Mouse (Mus musculus) retina, adult 2 months (tissue): Measurements from ENCODE around the gene 4930442H23Rik.
"Not testable (repeated sequence)": the region's sequence is repeated elsewhere in the genome, so short reads cannot be mapped to it uniquely, and the experiment has no call there.

Experiments
- DNase-seq: peaks from one replicate; pipeline ENCODE4 v3.0.0-alpha.2; 2012; ENCODE audit warnings: low read depth, low spot score

The 4930442H23Rik gene

DNA sequence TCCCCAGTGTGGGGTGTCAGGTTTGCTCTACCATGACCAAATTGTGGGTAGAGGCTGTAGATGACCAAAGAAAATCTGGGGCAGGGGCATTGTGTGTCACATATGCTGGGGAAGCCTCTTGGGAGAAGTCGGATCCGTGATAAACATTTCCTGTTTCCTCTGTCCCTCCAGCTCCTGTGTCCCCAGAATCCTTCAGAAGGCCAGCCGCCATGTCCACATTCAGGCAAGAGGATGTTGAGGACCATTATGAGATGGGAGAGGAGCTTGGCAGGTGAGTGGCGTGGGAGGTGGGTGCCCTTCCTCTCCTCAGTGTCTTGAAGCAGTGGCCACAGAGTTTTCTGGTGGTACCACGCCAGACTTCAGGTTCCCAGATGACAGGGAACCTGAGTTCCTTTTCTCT is at the start of gene 4930442H23Rik:
TSS of gene 4930442H23Rik (minus strand) at position 45 of the 400 bp plus-strand sequence.
- no peak for DNase-seq

DNA sequence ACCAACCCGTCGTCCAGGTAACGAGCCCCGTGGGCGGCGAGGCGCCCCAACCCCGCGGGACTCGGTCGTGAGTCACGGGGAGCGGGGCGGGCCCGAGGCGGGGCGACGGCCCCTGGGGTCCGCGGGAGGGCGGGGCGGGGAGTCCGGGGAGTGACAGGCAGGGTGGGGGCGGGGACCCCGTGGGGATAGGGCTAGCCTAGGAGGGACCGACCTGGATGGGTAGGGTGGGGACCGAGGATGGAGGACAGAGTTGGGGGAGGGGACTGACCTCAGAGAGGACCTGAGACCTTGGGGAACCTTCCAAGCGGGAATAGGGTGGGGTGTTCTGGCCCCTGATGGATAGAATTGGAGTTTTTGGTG is 49.6 kb upstream of the 4930442H23Rik start:
- no peak for DNase-seq

DNA sequence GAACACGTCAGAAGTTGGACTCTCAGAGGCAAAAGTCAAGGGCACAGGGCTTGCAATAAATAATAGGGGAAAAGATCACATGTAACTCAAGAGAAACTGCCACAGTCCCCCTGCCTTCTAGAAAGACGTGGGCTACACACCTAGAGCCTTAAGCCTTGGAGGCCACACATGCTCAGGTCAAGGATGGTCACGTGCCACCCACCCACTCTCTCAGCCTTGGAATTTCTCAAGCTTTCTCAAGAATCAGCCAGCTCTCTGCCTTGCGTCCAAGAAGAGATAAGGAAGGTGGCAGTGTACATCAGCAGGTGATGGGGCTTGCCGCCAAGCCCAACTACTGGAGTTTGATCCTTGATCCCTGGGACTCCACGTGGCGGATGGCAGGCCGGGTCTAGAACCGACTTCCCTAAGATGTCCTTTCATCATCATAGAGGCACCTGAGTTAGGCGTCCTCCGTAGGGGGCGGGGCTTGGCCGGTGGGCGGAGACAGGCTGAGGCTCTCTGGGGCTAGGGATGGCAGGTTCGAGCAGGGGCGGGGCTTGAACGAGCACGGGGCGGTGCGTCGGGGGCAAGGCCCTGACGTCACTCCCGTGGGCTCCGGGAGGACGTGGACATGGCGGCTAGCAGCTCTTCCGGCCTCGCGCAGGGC is 49.1 kb upstream of the 4930442H23Rik start, which contains the start of gene Zfr2:
TSS of gene Zfr2 (plus strand) at position 576 of the 646 bp plus-strand sequence.
- peak; percentile 74 for DNase-seq

DNA sequence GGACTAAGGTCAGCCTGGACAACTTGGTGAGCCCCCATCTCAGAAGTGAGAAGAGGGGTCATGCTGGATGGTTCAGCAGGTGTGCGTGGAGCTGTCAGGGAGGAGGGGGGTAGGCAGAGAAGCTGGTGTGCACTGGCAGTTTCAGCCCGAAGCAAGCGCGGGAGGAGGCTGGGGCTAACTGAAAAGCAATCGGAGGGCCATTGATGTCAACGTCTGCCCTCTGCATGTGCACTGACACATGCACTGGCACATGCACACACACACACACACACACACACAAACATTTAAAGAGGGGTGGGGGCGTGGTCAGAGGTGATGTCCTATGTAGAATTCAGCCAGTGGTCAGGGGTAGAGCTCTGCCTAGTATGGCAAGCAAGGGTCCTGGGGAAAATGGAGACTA is 47.8 kb upstream of the 4930442H23Rik start:
- DNase-seq = no peak

DNA sequence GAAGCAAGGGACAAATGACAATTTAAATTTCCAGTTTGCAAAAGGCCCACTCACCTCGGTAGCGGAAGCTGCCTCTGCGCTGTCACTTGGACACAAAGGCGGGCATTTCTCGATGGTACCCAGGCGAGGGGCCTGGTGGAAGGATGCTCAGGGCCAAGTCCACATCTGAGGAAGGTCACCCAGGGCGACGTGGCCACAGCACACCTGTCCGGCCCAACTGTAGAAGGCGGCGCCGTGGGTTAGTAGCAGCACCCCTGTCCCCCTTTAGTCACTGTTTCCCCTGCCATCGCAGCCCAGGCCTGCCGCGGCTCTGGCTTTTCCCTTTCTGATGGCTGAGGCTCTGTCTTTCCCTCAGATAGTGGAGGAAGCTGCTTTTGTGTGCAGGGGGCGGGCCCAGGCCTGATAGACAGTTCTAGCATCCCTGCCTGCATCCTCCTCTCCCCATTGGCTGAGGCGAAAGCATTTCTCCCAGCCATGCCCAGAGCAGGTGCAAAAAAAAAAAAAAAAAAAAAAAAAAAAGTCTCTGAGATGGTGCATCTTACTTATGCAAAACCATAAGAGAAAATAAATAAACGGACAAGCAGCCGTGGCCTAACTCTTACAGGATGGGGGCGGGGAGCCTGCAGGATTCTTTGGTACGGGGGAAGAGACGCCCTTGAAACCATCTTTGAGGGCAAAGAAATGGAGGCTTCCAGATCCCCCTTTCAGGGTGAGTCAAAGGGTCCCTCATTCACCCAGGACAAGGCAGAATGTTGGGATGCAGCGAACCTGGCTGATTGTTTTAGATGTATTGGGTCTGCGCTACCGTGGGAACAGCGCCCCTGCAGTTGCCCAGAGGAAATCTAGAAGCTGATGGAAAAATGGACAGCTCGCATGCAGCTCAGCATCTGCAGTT is 47.0 kb upstream of the 4930442H23Rik start, which contains the start of gene Atcay:
TSS of gene Atcay (minus strand) at position 396 of the 895 bp plus-strand sequence.
- DNase-seq = no peak

DNA sequence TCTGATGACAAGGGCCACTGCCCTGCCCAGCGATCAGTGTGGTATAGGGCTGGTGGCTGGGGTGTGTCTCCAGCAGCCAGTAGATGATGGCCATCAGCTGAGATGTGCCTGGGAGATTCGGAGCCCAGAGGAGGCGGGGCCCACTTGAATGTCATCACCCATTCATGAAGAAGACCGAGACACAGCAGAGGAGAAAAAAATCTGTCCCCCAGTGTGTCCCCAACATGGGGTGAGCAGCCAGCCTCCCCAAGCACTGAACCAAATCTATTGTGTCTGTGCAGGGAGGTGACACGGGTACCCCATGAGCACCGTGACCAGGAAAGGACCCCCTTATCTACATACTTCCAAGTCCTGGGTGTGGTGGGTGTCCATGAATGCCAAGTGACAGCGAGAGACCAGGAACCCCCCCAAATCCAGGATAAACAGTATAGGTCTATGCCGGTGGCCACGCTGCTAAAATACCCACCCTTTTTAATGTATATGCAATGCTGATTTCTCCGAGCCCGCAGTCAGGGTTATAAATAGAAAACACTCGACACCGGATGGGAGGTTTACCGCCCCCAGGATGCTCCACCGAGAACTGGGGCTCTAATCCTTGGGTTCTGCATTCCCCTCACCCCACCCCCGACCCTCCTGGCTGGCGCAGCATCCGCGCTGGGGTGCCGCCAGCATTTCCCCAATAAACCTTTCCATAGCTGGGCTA is 46.2 kb upstream of the 4930442H23Rik start:
- no peak for DNase-seq

DNA sequence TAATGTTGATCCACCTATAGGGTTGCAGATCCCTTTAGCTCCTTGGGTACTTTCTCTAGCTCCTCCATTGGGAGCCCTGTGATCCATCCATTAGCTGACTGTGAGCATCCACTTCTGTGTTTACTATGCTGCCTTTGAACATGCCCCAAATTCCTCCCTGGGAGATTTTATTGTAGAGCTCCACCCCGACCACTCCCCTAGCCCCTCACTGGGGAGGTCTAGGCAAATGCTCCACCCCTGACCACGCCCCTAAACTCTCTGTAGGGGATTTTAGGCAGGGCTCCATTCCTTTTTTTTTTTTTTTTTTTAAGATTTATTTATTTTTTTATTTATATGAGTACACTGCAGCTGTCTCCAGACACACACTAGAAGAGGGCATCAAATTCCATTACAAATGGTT is 40.1 kb upstream of the 4930442H23Rik start:
- not testable (repeated sequence) for DNase-seq

DNA sequence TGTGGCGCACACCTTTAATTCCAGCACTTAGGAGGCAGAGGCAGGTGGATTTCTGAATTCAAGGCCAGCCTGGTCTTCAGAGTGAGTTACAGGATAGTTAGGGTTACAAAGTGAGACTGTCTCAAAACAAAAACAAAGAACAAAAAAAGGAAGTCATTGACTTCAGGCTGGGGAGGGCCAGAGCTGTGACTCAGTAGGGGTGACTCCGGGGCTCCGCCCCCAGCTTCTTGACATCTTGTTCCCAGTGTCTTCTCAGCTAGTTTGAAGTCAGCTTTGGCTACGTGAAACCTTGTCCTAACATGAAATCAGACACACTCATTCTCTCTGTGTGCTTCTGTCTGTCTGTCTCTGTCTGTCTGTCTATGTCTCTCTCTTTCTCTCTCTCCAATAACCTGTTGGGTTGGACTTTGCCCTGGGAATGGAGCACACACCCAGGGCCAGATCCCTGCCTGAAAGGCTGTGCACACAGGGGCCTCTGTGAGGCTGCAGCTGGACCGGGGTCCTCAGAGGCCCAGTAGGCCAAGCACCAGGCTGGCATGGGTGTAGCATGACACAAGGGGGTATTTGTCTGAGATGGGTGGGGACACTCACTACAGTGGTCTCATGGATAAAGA is 37.9 kb upstream of the 4930442H23Rik start:
- no peak for DNase-seq

DNA sequence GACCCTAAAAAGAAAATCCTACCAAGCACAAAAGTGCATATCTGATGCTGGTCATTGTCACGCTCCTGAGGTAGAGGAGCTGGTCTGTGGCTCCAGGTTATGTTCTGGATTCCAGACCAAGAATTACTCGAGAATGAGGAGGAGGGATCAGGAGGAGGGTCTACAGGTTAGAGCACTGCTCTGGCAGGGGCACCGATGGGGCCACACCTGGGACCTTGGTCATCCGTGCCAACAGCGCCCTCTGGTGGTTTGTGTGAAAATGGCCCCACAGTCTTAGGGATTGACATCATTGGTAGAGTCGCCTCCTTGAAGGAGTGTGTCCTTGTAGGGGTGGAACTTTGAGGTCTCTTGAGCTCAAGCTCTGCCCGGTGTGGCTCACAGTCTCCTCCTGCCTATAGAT is 34.3 kb upstream of the 4930442H23Rik start:
- DNase-seq = no peak

DNA sequence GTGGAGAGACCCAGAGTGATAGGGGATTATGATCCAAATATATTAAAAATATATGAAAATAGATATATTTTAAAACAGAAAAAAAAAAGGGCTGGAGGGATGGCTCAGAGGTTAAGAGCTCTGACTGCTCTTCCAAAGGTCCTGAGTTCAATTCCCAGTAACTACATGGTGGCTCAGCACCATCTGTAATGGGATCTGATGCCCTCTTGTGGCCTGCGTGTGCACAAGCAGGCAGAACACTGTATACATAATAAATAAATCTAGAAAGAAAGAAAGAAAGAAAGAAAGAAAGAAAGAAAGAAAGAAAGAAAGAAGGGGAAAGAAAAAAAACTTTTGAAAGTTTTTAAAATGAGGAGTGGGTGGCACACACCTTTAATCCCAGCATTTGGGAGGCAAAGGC is 33.6 kb upstream of the 4930442H23Rik start:
- not testable (repeated sequence) for DNase-seq

DNA sequence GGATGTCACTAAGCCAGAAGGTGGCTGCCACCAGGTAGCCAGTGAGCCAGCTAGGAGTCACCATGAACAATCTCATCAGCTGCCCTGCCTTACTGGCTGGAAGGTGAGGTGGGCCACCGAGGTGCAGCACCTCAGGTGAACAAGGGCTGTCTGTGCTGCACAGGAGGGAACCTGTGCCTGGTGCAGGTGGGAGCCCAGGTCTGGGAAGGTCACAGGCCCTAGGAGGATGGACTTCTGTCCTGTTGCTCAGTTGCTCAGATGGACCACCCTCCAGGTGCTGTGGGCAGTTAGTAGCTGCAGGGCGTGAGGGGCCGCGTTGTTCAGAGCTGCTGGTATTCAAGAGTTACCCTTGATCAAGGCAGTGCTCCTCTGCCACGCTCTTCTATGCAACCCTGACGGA is 33.2 kb upstream of the 4930442H23Rik start:
- DNase-seq = no peak

DNA sequence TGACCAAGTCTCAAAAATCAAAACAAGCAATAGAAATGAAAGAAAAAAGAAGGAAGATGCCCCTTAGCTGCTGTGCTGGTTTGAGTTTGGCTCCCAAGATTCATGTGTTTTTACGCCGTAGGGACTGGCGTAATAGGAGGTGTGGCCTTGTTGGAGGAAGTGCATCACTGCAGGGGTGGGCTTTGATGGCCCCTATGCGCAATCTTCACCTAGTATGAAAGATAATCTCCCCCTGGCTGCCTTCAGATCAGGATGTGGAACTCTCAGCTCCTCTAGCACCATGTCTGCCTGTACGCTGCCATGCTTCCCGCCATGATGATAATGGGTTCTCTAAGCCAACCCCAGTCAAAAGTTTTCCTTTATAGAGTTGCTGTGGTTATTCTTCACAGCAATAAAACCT is 32.6 kb upstream of the 4930442H23Rik start:
- DNase-seq = no peak

DNA sequence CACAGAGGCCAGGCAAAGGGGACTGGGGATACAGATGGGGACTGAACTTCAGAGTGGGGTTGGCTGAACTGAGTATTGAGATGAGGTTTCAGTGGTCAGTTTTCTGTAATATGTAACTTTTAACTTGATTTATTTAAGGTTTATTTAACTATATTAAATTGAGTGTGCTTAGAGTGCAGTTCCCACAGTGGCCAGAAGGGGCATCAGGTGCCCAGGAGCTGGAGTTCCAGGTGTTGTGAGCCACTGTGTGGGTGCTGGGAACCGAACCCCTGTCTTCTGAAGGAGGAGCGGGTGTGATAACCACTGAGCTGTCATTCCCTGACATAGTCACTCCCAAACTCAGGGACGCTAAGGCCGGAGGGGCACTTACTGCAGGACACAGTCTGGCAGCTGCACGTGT is 26.5 kb upstream of the 4930442H23Rik start:
- no peak for DNase-seq

DNA sequence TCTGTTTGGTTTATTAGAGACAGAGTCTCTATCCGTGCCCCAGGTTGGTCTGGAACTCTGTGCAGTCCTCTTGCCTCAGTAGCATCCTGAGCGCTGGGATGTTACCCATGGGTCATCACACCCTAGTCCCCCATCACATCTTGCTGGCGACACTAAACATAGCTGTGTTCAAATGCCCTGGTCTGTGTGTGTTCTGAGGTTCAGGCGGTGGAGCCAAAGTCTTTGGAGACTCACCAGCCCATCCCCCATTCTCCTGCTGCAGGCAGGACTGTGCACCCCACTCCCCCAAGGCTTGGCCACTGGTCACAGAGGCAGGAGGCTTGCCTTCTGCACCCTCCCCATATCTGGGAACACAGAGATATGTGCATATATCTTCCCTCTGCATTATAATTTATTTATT is 20.5 kb upstream of the 4930442H23Rik start:
- DNase-seq = no peak

DNA sequence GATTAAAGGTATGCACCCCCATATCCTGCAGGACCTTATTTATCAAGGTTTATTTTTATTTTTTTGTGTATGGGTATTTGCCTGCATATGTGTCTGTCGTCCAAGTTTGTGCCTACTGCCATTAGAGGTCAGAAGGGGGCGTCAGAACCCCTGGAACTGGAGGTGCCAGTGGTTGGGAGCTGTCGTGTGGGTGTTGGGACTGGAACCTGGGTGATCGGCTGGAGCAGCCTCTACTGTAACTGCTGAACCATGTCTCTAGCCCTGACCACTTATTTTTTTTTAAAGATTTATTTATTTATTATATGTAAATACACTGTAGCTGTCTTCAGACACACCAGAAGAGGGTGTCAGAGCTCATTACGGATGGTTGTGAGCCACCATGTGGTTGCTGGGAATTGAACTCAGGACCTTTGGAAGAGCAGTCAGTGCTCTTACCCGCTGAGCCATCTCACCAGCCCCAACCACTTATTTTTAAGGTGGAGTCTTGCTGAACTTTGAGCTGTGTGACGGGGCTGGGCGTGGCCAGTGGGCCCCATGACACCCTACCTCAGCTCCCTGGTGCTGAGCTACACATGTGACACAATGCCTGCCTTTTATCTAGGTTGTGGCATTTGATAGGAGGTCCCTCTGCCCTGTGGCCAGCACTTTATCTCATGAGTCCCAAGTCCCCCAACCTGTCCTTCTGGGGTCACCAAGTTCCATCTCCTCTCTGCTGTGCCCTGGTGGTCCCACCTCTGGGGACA is 19.5 kb upstream of the 4930442H23Rik start:
- DNase-seq = no peak

DNA sequence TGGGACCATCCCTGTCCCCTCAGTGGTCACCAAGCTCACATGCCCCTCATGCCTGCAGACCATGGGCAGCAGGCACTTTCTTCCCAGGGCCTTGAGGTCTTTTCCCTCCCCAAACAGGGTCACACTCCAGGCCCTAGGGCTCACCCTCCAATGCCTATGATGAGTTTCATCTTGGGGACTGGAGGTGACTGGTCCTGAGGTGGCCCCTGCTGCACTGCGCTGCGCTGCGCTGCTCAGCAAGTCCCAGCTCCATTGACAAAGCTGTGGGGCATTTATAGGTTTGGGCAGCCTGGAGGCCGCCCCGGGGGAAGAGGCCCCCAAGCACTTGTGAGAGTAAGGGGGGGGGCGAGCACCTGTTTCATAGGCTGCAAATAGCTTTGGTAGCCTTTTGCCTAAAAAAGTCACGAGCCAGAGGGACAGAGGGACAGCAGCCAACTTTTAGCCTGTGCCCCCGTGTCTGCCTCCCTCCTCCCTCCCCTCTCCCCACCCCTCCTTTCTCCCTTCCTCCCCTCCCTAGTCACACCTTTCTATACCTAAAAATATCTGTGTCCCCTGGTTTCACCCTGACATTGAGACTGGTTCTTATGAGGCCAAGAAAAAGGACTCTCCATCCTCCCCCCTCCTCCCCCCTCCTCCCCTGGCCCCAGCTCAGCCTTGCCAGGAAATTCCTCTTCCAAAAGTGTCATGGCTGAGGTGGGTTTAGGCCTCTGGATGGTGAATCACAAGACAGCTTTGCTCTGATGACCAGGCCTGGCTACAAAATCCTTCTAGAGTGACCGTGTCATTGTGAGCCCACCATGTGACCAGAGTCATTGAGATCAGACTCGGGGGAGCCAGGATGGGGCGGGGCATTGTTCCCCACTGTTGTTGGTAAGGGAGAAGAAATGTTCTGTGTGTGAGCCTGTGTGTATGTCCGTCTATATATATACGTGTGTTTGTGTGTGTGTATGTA is 18.4 kb upstream of the 4930442H23Rik start, which contains the start of gene Nmrk2:
TSS of gene Nmrk2 (minus strand) at position 245 of the 952 bp plus-strand sequence.
- no peak for DNase-seq

DNA sequence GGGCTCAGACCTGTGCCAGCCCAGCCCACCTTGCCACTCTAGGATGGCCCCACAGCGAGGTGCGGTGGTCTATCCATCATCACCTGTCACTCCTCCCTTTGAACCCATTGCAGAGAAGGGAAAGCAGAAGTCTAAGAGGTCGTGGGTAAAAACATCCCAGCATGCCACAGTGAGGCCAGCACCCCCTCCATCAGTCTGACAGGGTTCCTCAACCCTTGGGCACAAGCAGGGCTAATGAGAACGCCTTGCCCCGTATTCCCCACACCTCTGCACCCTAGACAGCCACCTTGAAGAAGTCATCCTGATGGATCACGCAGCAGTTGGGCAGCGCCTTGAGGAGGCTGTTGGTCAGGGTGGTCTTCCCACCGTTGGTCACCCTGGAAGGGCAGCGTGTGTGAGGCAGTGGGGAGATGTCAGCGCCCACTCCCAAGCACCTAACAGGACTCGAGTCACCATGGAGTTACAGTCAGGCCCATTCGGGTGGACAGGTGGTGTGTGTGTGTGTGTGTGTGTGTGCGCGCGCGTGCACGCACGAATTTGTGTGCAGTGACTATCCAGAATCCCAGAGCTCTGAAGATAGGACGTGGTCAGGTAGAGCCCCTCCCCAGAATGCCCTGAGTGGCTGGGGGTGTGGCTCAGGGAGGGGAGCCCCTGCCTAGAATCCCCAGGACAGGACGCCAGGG is 17.1 kb upstream of the 4930442H23Rik start:
- DNase-seq = no peak

DNA sequence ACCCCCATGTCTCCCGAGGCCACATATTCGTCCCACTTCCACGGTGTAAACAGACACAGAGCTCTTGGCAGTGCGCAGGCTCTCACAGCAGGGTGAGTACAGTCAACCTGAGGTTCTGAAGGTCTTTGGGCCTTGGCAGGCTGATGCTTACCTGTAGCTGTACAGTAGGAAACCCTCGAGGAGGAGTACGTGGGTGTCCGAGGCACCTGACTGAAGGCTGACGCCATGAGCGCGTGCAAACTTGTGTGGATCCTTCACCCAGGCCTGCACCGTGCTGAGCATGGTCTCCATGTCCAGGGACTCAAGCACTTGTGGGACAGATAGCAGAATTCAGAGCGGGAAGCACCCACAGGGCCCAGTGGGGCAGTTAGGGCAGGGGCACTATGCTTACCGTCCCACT is 16.5 kb upstream of the 4930442H23Rik start:
- no peak for DNase-seq

DNA sequence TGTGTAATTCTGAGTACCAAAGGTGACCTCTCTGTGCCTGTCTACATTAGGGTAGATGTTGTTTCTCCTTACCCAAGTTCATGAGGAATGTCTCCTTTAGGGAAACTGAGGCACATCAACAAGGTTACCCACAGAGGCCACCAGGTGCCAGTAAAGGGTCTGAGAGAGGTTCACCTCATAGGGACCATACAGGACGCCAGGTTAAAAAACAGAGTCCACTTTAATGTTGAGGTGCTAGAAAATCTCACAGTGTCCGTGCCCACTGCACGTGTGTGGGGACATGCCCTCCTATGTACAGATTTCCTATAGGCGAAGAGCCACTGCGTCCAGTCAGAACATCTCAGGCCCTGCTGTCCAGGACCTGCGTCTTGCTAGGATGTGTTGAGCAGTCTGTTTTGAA is 15.3 kb upstream of the 4930442H23Rik start:
- DNase-seq = no peak
